Mouse (Mus musculus): ENCODE measurements around the gene Mtrf1l. TPM values are rescaled to one million over a fixed set of nuclear protein-coding genes. Genes with fewer than 3 reads are reported as not detected.

Gene Mtrf1l
- total RNA-seq, 2 experiments from 2014 or later = 9.2 to 9.7 TPM

- DNase-seq = peak in 1 of 2 experiments; percentile 2
These were observed 19.0 kb downstream of the Mtrf1l start for GRCm38 (mm10) chr10:5804691-5805156.

GRCm38 (mm10) chr10:5803739-5804138 lies 20.0 kb downstream of the Mtrf1l start:
- DNase-seq = no peak

DNA sequence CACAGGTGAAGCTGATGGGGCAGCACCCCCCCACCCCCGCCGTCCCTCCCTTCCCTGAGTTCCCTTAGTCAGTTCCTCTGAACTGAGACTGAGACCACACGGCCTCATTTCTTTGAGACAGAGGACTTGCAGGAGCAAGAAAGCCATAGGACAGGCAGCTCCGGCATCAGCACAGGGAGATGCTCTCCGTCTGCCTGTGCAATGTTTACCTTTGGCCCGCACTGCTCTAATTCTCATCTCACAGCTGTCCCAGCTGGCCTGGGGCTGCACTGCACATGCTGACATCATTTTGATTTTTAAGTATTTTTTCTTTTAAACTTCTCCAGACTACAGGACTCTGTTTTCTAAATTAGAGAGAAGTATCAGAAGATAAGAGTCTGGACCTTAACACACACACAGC lies 20.8 kb downstream of the Mtrf1l start:
- DNase-seq = no peak

DNA sequence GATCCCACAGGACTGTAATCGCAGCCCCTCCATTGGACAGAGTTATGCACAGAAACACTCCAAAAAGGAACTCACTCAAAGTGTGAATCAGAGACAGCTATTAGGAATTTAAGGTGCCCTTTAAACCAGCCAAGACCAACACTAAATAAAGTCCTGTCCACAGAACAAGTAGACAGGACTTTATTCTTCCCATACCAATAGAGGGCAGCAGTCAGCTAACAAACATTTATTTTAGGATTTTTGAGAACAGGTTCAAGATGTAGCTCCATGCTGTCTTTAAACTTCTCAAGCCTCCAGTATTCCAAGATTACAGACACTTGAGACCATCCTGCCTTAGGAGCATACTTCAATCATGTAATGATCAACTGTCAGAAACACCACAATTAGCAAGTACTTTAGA lies 23.2 kb downstream of the Mtrf1l start:
- peak; percentile 4 to 41 for DNase-seq

GRCm38 (mm10) chr10:5798069-5798468 lies 25.6 kb downstream of the Mtrf1l start:
- no peak for DNase-seq

GRCm38 (mm10) chr10:5790657-5791056 lies 33.1 kb downstream of the Mtrf1l start:
- DNase-seq = peak; percentile 4 to 67

DNA sequence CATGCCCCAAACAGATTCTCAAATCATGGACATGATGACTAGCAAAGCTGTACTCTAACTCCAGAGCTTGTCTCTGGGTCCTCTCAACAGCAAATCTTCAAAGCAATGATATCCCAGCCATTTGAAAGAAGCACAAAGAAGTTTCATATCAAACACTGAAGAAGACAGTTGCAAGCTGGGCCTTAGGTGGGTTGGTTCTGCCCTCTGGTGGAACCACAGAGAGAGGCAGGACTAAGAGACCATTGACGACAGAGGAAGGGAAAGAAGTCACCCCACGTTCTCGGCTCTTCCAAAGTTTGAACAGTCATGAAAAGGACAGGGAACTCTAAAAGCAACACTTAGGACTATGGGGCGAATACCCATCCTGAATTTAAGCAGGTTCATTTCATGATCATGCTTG lies 36.8 kb downstream of the Mtrf1l start:
- DNase-seq = no peak

Other genes with a start within 250 kb of the Mtrf1l start
- gene Myct1, start 230.1 kb downstream of the Mtrf1l start, total RNA-seq (2021) = 1 to 10 TPM; 7.5 to 9.0 TPM
- not detected for gene Vip, start 184.7 kb downstream of the Mtrf1l start, total RNA-seq (2021)
- under 1 TPM; 0.67 to 0.79 TPM for gene Fbxo5, start 18.3 kb downstream of the Mtrf1l start, total RNA-seq (2021)
- gene Rgs17, start 98.5 kb upstream of the Mtrf1l start, total RNA-seq (2021) = 1 to 10 TPM in 1 of 2 experiments, under 1 TPM in 1; 0.67 to 1.1 TPM

Measured in heart, adult 18-20 months (tissue).